Mouse (Mus musculus) C2C12 (cell line): ENCODE measurements around the gene Haus3.

Source experiments
- CTCF ChIP-seq: IDR thresholded peaks from one replicate; pipeline ENCODE4 v1.5.1; 2011; ENCODE audit not compliant: control insufficient read depth, insufficient read depth, insufficient read length
- USF1 ChIP-seq: IDR thresholded peaks from one replicate; pipeline ENCODE4 v1.6.1; 2011; ENCODE audit warnings: low read depth, mild to moderate bottlenecking, control low read depth, moderate library complexity

- TF ChIP-seq CTCF: no peak
- no peak for TF ChIP-seq USF1
Measured at GRCm38 (mm10) chr5:34196423-34196822, 27.1 kb upstream of the Haus3 start.
